Mouse (Mus musculus): ENCODE measurements around the gene Top1.
A peak's percentile ranks its signal among the peaks of the same experiment; 100 is the strongest.

The Top1 gene

DNA sequence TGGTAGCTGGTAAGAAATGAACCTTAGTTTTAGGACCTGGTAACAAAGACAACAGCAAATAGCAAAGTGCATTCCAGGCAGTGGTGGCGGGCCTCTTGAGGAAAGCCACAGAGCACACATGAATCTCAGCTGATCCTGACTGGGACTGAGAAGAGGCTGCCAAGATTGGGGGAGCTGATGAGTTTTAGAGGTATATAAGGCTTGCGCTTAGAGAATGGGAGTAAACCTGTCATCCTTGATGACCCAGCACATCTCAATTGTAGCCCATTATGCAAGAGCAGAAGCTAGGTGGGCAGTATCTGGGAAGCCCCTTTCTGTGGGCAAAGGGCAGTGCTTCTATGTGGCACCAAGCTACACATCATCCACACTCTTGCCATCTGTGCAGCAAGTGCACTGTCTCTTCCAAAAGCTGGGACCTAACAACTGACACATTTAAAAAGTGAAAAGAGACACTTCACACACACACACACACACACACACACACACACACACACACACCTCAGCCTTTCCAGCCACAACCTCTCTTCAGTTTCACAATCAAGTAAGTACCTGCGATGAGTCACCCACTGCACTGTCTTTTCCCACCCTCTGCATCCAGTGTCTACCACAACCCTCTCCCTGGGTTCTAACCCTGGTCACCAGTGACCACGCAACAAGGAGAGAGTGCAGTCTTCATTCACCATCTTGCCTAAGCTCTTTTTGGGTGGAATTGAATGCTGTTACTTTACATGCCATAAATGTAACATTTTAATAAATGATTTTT is 78.1 kb downstream of the Top1 start:
- H3K27me3 ChIP-seq (ENCODE audit: control insufficient read depth, insufficient read depth, low read length, poor library complexity, severe bottlenecking), result no peaks in the 10 kb centered on the region
- H3K36me3 ChIP-seq (ENCODE audit: control insufficient read depth, insufficient read depth, low read length, poor library complexity, severe bottlenecking), result peaks cover 8% of the 10 kb centered on the region
- no peak for DNase-seq (ENCODE audit: low read depth, low spot score)

DNA sequence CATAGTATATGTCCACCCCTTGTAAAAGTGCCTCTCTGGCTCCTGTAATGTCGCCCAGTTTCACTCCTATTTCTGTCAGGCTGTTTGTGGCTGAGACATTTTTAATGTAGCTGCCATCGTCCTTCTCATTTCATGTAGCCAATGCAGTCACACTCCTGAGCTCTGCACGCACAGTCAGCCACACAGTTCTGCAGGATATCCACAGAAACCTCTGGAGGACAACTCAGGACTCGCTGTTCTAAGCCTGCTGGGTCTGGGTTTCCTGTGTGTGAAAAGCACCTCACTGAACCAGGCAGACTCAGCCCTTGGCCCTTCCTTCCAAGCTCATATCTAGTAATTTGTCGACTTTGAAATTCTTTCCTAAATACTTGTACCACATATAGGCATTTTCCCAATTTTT is 78.8 kb downstream of the Top1 start:
- no peak for DNase-seq (ENCODE audit: low read depth, low spot score)
- H3K27me3 ChIP-seq (ENCODE audit: control insufficient read depth, insufficient read depth, low read length, poor library complexity, severe bottlenecking), result no peaks in the 10 kb centered on the region
- H3K36me3 ChIP-seq (ENCODE audit: control insufficient read depth, insufficient read depth, low read length, poor library complexity, severe bottlenecking), result peaks cover 7% of the 10 kb centered on the region

DNA sequence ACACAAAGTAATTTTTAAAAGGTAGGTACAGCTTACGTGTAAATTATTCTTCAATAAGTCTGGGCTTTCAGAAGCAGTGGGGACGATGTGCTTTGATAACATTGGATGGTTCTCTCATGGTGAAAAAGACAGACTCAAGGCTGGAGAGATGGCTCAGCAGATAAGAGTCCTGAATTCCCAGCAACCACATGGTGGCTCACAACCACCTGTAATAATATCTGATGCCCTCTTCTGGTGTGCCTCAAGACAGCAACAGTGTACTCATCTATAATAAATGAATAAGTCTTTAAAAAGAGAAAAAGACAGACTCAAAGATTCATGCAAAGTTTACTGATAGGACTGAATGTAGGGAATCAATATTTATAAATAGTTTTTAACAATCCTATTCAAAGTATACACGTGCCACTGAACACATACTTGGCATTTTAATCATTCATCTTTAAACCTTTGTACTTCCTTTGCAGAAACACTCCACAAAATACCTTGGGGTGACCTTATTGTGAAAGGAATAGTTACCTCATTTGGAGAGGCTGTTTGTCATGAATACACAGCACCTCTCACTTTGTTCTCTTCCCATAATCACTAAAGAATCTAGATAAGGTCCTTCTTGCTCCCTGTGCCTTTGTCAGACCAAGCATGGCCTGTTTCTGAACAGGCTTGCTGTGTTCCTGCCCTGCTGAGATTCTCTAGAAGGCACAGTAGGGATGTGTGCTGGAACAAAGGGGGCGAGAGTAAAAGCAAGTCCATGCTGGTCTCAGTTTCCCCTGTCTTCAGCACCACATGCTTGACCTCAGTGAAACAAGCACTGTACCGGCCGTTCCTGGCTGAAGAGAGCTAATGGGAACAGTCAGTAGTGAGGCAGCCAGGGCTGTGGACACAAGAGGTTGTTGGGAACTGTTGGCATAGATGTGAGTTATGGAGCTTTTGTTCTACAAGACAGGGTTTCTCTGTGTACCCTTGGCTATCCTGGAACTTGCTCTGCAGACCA is 80.5 kb downstream of the Top1 start:
- DNase-seq (ENCODE audit: low read depth, low spot score), result no peak
- Histone ChIP-seq H3K27me3 (ENCODE audit: control insufficient read depth, insufficient read depth, low read length, poor library complexity, severe bottlenecking) (no peaks in the 10 kb centered on the region), H3K36me3 (ENCODE audit: control insufficient read depth, insufficient read depth, low read length, poor library complexity, severe bottlenecking) (peaks cover under 1% of the 10 kb centered on the region; the same call in 1 of the 2 replicates)

DNA sequence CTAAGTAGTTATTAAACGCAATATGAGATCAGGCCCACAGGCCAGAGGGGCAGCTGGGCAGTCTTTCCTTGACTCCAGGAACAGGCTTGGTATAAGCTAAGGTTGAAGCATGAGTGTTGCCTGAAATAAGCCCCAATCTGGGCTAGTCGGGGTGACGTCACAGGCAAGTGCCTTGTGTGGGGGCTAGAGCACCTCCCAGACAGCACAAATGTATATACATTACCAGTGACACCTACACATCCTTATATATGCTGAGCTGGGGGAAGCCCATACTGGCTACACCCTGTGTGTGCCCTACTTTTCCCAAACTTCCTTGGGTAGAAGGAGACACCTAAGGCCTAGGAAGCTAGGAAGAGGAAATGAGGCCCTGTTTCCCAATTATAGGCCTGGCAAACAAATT is 83.3 kb downstream of the Top1 start:
- DNase-seq (ENCODE audit: low read depth, low spot score), result no peak
- no peaks in the 10 kb centered on the region for H3K36me3 ChIP-seq (ENCODE audit: control insufficient read depth, insufficient read depth, low read length, poor library complexity, severe bottlenecking)
- H3K27me3 ChIP-seq (ENCODE audit: control insufficient read depth, insufficient read depth, low read length, poor library complexity, severe bottlenecking), result no peaks in the 10 kb centered on the region

DNA sequence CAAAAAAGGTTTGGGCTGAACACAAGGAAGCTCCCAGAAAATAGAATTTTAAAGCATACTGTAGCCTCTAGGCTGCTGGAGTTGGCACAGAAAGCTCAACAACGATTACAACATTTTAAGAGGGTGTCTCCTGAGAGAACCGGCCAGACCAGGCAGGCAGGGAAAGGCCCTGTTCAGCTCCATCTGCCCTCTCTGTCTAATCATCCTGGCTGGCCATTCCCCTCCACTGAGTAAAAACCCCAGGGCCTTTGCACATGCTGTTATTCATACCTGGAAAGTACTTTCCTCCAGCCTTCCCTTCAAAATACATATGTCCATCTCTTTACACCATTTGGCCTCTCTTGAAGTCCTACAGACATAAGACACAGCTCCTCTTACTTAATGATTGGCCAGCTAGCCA is 83.7 kb downstream of the Top1 start:
- no peak for DNase-seq (ENCODE audit: low read depth, low spot score)
- H3K36me3 ChIP-seq (ENCODE audit: control insufficient read depth, insufficient read depth, low read length, poor library complexity, severe bottlenecking), result no peaks in the 10 kb centered on the region
- H3K27me3 ChIP-seq (ENCODE audit: control insufficient read depth, insufficient read depth, low read length, poor library complexity, severe bottlenecking), result no peaks in the 10 kb centered on the region

DNA sequence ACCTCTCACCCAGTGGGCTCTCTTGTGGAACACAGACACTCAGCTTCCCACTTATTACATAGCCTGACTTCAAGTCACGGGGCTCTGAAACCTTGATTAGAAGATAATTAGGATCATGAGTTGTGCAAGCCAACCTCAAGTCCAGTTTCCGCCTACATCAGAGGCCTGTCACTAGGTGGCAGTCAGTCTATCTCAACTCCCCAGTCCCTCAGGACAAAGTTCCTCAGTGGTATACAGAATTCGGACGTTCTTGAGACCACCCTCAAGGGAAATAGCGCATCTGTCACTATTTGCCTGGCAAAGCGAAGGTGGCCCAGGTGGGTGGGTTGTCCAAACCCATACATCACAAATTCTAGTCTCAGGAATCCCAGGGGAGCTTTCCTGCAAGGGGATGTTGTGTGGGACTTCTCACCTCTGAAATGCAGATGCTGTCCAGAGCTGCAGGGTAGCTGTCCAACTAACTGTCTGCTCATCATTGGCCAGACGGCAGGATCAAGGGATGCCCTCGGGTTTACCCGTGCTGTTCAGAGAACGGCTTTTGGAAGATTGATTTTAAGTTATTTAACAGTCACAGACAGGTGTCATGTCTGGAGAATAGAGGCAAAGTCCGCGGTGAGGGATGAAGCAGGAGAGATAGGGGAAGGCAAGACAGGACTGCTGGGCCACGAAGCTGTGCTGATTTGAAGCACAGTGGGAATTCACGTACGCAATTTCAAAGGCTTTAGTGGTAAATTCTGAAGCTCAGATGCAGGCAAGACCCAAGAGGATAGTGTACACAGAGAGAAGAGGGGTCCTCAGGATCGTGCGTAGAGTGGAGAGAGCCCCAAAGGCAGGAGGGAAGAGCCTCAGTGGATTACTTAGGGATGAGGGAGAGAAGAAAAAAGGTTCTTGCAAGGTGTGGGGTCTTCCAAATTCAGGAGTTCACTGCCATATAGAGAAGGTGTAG is 84.4 kb downstream of the Top1 start:
- Histone ChIP-seq H3K36me3 (ENCODE audit: control insufficient read depth, insufficient read depth, low read length, poor library complexity, severe bottlenecking) (no peaks in the 10 kb centered on the region), H3K27me3 (ENCODE audit: control insufficient read depth, insufficient read depth, low read length, poor library complexity, severe bottlenecking) (no peaks in the 10 kb centered on the region)
- peak; percentile 66 for DNase-seq (ENCODE audit: low read depth, low spot score)

DNA sequence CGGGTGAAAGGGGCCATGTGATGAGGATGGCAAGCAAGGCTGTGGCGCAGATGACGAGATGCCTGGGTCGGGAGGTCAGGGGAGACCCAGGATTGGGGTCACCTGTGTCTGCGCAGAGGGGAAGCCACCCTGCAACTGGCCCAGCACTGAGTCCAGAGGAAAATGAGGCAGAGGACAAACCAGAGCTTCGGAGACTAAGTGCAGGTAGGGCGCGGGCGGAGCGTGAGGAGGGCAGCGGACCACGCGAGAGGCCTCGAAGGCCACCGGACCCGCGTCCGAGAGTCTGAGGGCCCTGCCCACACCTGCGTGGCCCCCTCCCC is 85.1 kb downstream of the Top1 start:
- DNase-seq (ENCODE audit: low read depth, low spot score), result no peak
- no peaks in the 10 kb centered on the region for H3K36me3 ChIP-seq (ENCODE audit: control insufficient read depth, insufficient read depth, low read length, poor library complexity, severe bottlenecking)
- no peaks in the 10 kb centered on the region for H3K27me3 ChIP-seq (ENCODE audit: control insufficient read depth, insufficient read depth, low read length, poor library complexity, severe bottlenecking)

DNA sequence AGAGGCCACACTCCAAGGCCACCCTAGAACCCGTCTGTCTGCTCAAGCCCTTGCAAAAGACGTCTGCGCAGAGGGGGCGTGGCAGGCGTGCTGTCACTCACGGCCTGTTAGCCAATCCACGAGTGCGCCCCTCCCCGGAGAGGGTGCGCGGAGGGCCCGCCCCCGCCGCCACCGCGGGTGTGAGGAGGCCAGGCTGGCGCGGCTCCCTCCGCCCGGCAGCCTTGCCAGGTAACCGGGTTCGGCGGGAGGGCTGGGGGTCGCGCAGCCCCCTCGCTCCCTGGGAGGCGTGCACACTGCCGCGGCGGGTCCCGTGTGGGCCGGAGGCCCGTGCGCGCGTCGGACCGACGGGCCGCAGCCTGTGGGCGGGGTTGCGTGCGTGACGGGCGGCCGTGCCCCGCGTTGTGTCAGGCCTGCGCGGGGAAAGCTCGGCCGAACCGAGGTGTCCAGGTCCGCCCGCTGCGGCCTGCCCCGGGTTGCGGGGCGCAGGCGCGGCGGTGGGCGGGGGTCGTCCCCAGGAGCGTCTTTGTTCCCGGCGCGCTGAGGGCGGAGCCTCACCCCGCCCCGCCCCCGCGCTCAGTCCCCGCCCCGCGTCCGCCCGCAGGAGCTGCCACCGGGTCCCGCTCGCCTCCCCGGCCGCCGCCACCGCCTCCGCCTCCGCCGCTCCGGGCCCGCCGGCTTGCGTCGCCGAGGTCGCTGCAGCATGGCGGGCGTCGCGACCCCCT is 85.6 kb downstream of the Top1 start, which contains the start of gene Plcg1:
Gene Plcg1, plus strand, starts transcription at position 184 of the 722 bp plus-strand sequence.
- peak; percentile 94 for DNase-seq (ENCODE audit: low read depth, low spot score)
- H3K36me3 ChIP-seq (ENCODE audit: control insufficient read depth, insufficient read depth, low read length, poor library complexity, severe bottlenecking), result no peaks in the 10 kb centered on the region
- no peaks in the 10 kb centered on the region for H3K27me3 ChIP-seq (ENCODE audit: control insufficient read depth, insufficient read depth, low read length, poor library complexity, severe bottlenecking)

DNA sequence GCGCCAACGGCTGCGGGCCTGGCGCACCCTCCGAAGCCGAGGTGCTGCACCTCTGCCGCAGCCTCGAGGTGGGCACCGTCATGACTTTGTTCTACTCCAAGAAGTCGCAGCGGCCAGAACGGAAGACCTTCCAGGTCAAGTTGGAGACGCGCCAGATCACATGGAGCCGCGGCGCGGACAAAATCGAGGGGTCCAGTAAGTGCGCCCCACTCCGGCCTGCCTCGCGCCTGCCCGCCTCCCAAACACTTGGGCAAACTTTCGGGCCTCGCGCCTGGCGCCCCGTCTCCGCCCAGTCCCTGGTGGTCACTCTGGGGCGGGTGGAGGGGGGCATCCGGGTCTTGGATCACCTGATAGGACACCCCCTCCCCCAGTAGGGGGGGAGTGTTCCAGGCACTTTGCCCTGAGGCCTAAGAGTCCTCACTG is 86.2 kb downstream of the Top1 start:
- Histone ChIP-seq H3K36me3 (ENCODE audit: control insufficient read depth, insufficient read depth, low read length, poor library complexity, severe bottlenecking) (no peaks in the 10 kb centered on the region), H3K27me3 (ENCODE audit: control insufficient read depth, insufficient read depth, low read length, poor library complexity, severe bottlenecking) (no peaks in the 10 kb centered on the region)
- no peak for DNase-seq (ENCODE audit: low read depth, low spot score)

DNA sequence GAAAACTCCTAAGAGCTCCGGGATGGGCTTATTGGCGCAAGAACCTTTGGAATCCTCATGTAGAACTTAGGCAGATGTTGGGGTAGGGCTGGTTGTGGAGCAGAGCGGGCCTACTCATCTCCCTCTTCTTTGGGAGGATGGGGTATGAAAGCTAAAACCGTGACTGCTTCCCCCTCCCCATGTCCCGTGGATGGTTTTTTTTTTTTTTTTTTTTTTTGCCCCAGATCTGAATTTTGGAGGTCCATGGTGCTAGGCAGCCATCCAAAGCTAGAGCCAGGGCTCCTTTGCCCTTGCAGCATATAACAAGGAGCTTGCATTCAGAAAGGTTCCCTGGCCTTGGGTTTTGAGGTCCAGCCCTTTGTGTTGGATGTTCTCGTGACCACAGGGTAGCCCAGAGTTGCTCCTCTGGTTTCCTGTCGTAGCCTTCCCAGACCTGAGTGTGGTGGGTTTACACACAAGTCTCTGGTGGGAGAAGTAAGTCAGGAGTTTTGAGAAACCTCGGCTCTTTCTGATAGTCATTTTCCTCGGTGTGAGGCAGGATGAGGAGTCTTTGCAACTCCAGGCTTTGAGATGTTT is 86.8 kb downstream of the Top1 start:
- H3K27me3 ChIP-seq (ENCODE audit: control insufficient read depth, insufficient read depth, low read length, poor library complexity, severe bottlenecking), result no peaks in the 10 kb centered on the region
- H3K36me3 ChIP-seq (ENCODE audit: control insufficient read depth, insufficient read depth, low read length, poor library complexity, severe bottlenecking), result no peaks in the 10 kb centered on the region
- no peak for DNase-seq (ENCODE audit: low read depth, low spot score)

DNA sequence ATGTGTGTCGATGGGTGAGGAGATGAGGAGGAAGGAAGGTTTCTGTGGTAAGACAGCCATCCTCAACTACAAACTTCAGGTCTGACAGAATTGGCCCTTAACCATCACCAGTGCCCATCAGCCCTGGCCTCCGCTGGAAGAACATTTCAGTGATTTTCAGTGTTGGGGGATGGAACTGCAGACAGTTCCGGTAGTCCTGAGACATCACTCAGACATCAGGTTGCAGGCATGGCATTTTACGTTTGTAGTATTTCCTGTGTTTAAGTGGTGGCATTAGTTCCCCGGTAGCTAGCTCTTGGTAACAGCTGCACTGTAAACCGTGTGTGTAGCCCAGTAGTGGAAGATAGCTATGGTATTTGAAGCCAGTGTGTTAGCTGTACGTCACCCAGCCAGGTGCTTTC is 87.4 kb downstream of the Top1 start:
- DNase-seq (ENCODE audit: low read depth, low spot score), result peak; percentile 71
- Histone ChIP-seq H3K36me3 (ENCODE audit: control insufficient read depth, insufficient read depth, low read length, poor library complexity, severe bottlenecking) (no peaks in the 10 kb centered on the region), H3K27me3 (ENCODE audit: control insufficient read depth, insufficient read depth, low read length, poor library complexity, severe bottlenecking) (no peaks in the 10 kb centered on the region)

DNA sequence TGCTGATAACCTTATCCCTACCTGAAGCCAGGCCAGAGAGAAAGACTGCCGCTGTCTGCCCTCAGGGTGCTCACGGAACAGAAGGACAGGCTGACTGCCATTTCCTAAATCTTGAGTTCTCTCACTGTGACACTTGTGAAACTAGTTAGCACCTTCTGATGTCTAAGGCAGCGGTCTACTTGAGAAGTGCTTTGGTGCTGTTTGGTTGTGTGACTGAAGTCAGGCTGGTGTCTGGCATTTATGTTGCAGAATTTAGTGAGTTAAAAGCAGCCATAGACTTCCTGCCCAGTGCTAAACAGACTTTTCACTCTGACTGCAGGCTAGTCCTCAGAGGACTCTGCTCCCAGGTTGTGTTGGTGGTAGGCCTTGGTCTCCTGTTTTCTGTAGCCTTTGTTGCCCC is 88.6 kb downstream of the Top1 start:
- DNase-seq (ENCODE audit: low read depth, low spot score), result no peak

DNA sequence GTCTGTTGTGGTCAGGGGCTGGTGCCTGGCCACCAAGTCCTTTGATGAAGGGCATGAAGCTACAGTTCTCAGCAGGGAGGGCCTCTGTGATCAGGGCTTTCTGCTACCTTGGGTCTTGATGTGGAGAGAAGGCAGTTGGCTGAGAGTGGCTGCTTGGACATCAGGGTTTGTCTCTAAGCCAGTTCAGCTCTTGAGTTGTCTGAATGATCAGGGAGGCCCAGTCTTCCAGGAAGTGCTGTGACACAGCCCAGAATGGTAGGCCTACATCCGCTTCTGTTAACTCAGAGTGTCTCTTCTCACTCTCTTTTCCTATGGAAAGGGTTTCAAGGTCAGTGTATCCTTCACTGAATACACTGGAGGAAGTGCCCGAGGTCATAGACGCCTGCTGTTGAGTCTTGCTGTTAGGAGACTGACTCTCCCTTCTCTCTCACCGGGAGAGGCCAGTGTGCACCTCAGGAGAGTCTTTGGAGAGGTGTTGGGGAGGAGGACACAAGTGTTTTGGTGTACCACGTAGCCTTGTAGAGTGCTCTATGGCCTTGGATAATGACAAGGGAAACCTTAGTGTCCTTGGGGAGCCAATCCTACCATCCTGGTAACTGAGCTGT is 90.1 kb downstream of the Top1 start:
- Histone ChIP-seq H3K36me3 (ENCODE audit: control insufficient read depth, insufficient read depth, low read length, poor library complexity, severe bottlenecking) (no peaks in the 10 kb centered on the region), H3K27me3 (ENCODE audit: control insufficient read depth, insufficient read depth, low read length, poor library complexity, severe bottlenecking) (no peaks in the 10 kb centered on the region)
- no peak for DNase-seq (ENCODE audit: low read depth, low spot score)

More for the DNA sequence above, 88.6 kb downstream of the Top1 start:
- no peaks in the 10 kb centered on the region for H3K27me3 ChIP-seq (ENCODE audit: control insufficient read depth, insufficient read depth, low read length, poor library complexity, severe bottlenecking)
- no peaks in the 10 kb centered on the region for H3K36me3 ChIP-seq (ENCODE audit: control insufficient read depth, insufficient read depth, low read length, poor library complexity, severe bottlenecking)

Data from splenic B cell, adult 2 months (primary cell).